Mouse (Mus musculus) gastrocnemius, adult 8-10 months (tissue): ENCODE measurements around the gene 1700024G13Rik. TPM values are rescaled to one million over a fixed set of nuclear protein-coding genes. Genes with fewer than 3 reads are reported as not detected.
"Not testable (repeated sequence)": the region's sequence is repeated elsewhere in the genome, so short reads cannot be mapped to it uniquely, and the experiment has no call there.

Experiments used
- DNase-seq, 2 experiments: peaks; one replicate each; pipeline ENCODE4 v3.0.0; 2022; ENCODE audit warnings: low spot score in 2 of 2
- total RNA-seq, 4 experiments: library from RNA; stranded (reverse); gene quantifications; 2 replicates each; pipeline ENCODE4 v1.2.4; 2022

Gene 1700024G13Rik
- total RNA-seq, result not detected

DNA sequence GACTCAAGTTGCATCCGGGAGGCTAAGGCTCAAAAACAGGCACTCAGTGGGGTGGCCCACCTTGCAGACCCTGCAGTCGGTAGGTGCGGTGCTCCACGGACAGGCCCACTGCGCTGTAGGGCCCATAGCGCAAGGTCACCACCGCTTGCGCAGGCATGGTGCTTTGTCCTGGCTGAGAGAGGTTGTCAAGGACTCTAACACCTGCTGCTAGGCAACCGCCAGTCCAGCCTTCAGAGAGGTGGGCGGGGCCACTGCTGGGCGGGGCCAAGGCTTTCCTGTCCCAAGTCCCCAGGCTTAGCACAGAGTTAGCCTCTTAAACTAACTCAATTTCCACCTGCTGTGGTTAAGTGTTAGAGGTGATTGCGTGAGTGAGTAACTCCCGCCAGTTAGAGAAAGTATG, at the start of gene 1700024G13Rik:
Gene 1700024G13Rik, minus strand, starts transcription at position 196 of the 400 bp plus-strand sequence.
- DNase-seq, result no peak

DNA sequence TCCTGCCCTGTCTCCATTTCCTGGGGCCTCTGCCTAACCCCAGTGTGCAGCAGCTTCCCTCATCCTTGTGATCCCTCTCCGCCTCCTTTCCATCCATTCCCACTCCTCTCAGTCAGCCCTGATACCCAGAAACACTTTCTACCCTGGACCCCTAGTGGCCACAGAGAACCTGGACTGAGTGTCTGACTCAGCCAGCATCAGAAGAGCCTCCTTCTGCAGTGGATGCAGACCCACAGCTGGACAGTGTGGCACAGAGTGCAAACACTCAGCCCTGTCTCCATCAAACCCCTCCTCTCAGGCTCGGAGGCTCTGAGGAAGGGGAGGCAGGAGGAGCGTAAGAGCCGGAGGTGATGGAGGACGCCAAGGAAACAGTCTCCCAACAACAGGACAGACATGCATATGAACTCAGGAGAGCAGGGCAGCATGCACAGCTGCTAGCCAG, 49.2 kb upstream of the 1700024G13Rik start:
- DNase-seq, result no peak

DNA sequence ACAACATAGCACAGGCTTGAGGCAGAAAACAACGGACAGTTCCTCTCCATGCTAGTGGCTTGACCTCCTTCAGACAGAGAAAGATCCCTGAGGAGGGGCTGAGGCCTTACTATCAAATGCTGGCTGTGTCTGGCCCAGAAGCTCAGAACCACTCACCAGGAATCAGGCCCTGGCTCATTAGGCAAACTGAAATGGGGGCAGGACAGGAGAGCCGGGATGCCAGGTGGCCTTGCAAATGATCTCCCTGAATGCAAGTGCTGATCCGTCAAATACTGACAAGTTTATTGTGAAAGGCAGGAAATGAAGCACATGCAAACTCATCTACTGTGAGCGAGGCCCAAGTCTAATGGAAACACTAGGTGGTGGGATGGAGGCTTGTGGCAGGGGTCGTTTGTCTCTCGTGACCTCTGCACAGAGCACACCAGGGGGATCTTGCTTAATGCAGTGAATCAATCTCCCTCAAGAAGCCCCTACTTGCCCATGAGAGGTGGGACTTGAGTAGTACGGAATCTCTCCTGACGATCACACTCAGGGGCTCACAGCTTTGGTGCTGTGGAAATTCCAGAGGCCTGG, 40.9 kb upstream of the 1700024G13Rik start:
- no peak for DNase-seq

DNA sequence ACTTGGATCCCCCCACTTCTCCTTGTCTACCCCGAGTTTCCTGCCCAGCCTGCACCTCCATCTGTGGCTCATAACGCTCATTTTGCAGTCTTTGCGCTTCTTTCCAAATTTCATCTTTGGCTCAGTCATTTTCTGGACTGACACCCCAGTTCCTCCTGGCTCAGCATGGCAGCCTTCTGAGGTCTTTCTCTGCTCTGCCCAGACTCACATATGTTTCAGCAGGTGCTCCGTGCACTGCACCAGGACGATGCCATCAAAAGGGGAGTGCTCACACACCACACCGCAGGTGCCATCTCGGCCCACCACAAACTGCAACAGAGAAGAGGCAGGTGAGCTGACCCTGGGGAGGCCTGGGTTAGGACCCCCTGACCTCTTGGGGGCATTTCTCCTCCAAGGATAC, 35.8 kb upstream of the 1700024G13Rik start:
- DNase-seq, result no peak

DNA sequence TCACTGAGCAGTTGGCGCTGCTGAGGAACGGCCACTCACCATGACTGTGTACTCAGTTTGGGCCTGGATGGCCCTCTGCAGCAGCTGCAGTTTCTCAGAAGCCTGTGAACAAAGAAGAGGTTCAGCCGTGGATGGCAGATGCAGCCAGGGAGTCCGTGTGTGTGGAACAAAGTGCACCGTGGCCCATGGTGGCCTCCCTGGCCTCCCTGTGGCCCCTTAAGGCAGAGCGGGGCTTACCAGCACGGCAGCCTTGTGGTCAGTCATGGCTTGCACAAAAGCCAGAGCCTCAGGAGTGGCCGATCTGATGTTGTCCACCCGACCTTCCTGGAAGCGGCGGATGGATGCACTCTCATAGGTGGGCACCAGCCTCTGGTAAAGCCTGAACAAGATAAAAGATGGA, 30.6 kb upstream of the 1700024G13Rik start:
- DNase-seq, result no peak

DNA sequence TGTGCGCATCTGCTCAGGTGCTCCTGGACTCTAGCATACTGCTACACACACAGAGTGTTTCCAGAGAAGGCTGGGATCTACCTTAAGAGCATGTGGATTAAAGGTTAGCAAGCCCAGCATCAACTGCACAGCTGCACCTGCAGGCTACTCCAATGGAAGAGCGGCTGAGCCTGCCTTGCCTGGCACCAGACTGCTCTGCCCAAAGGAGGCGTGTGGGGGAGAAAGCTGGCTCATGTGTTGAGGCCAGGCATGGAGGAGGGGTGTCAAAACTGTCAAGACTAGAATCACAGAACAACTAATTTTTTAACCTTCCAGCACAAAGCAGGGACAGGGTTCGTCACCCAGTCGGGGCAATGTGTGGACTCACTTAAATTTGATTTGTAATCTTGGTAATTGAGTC, 23.9 kb upstream of the 1700024G13Rik start:
- DNase-seq, result no peak

DNA sequence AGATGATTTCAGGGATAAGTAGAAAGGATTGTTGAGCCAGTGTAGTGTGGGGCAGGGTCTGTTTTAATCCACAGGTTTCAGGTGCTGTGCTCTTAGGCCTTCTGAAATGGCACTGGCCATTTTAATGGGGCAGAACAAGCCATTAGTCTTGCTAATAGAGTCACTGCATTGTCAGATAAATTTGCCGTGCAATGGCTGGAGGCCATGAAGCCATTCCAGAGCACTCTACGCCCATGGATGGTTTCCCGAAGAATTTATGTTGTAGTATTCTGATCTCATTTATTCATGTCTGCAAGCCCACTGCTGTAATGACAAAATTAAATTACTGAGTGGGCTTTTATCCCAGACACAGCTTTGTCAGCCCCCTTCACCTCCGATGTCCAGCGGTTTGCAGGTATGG, 21.9 kb upstream of the 1700024G13Rik start:
- DNase-seq, result no peak

DNA sequence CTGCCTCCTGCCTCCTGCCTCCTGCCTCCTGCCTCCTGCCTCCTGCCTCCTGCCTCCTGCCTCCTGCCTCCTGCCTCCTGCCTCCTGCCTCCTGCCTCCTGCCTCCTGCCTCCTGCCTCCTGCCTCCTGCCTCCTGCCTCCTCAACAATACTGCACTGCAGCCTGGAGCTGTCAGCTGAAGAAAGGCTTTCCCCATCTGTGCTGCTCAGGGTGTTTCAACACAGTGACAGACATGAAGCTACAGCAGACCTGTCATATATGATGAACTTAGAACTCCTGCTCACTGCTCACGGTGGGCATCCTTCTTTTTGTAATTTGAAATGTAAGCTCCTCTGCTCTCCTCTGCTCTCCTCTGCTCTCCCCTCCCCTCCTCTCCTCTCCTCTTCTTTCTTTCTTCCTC, 17.2 kb upstream of the 1700024G13Rik start:
- DNase-seq, result not testable (repeated sequence)

DNA sequence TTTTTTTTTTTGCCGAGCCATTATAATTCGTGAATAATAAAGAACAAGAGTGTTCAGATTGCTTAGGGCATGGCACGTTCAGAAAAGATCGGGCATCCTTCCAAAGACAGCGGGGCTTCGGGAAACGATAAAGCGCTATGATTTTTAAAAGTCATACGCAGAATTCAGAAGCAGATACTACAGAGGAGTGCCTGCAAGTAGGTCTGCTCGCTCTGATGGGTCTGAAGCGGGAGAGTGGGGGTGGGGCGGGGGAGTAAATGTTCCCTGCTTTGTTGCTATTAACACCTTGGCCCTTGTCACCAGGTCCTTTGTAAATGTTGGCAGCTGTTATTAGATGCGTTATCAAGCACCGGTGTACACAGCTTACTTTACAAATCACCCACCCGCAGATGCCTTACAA, 6.6 kb downstream of the 1700024G13Rik start:
- no peak for DNase-seq

DNA sequence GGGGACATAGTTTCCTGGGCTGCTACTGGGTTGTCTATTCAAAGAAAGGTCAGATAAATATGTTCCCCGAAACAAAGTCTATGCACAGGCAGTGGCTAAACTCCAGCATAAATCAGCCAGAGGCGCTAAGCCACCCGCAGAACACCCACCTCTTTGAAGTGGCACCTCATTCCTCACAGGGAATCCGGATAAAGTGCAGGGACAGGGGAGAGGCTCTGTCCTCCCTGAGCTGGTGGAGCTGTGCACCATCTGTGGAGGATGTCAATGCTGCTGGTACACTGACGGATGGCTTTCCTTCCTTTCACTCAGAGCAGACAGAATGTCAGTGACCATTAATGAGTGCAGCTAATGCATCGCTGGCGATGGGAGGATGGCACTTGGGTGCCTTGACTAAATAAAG, 7.1 kb downstream of the 1700024G13Rik start:
- no peak for DNase-seq

DNA sequence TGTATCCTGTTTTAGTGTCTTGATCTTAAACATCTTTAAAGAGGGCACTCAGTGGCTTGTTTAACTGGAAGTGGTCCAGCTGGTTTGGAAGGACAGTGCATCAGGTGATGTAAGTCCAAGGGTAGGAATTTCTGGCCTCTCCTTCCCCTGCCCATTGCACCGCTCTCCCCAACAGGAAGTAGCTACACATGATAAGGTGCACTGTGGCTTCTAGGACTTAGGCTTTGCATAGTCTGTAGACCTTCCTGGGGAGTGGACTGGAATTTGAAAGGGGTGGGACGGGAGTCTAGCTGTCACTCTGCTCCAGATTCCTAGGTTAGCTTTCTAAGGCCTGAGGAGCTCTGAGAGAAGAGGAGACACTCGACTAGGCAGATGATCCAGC, 8.1 kb downstream of the 1700024G13Rik start:
- DNase-seq, result no peak

DNA sequence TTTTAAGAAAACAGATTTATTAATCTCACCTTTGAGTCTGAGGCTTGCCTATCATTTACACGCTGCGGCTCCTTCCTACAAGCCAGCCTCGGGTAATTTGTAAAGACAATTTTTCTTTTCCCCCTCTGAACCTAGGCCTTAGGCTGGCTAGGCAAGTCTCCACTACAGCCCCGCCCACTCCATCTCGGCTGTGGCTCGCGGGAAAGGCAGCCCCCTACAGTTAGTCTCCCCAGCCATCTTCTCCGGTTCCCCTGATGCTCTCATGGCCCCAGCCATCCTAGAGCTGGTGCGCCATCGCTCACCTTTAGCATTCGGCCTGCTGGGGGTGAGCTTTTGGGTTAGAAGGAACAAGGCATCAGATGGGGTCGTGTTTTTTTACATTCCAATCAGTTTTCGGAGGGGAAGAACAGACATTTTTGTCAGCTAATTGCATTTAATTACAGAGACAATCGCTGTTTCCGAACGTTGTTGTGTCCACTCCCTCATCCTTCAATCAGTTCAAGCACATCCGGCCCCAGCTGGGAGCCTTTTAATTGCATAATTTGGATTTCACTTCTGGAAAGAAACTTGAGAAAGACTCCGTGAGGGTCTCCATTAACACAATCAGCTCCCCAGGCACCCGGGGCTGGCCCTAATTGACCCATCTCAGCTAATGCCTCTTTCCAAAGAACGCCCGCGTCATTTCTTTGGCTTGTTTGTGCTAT, 8.6 kb downstream of the 1700024G13Rik start:
- DNase-seq, result no peak

DNA sequence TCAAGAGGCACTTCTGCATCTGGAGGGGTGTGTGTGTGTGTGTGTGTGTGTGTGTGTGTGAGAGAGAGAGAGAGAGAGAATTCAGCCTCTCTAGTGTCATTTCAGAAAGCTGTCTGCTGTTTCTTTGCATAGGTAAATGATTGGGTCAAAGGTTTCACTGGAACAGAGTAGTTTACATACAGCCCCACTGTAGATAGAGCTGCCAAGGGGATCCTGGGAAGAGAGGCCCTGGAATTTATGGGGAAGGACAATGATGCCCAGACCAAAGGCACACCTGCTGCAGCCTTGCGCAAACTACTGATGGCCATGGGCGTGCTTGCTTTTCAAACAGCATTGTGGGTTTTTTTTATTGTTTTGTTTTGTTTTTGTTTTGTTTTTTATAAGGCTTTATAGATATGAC, 15.7 kb downstream of the 1700024G13Rik start:
- DNase-seq, result no peak

DNA sequence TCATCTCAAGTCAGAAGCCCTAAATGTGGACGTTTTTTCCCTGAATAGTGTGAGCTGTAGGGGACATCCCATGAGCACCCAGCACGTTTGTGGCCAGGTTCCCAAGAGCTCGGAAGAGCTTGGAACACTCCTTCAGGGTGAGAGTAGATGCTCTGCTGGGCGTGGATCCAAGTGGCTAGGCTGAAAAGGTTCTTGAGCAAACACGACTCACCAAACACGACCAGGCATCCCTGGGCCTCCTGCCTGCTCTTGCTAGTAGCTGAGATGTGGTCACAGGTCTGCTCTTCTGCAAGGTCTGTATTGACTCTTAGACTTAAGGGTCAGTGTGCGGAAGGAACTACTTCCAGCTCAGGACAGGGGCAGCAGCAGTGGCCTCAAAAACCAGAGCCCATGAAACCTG, 18.4 kb downstream of the 1700024G13Rik start:
- DNase-seq, result no peak

DNA sequence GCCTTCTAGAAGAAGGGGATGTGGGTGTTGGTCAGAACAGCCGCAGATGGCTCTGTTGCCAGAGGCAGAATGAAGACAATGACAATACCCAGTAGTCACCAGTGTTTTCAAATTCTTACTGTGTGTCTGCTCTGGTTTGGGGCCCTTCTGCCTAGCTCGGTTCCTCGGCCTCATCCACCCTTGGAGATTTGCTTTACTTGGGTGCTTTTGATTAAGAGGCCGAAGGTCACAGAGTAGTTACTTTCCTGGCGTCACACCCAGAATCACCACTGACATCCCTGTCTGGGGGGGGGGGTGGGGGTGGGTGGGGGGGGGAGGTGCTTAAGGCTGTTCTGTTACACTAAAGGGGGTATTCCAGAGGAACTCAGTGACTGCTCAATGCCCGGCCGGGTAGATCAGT, 23.8 kb downstream of the 1700024G13Rik start:
- DNase-seq, result no peak

DNA sequence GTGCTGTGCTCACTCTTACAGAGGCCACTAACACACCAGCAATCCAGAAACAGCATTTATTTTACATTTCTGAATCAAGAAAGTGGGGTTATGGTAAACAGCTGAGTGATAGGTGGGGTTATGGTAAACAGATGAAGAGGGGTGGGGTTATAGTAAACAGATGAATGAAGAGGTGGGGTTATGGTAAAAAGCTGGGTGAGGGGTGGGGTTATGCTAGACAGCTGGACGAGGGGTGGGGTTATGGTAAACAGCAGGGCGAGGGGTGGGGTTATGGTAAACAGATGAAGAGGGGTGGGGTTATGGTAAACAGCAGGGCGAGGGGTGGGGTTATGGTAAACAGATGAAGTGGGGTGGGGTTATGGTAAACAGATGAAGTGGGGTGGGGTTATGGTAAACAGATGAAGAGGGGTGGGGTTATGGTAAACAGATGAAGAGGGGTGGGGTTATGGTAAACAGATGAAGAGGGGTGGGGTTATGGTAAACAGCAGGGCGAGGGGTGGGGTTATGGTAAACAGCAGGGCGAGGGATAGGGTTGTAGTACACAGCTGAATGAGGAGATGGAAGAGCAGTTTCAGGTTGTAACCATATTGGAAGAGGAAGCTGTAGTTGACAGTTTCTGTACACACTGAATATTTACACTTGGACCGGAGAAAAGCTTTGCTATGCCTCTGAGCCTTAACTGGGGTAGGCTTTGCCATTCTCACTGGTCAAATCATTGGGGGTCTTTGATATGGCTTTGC, 36.8 kb downstream of the 1700024G13Rik start:
- not testable (repeated sequence) for DNase-seq

DNA sequence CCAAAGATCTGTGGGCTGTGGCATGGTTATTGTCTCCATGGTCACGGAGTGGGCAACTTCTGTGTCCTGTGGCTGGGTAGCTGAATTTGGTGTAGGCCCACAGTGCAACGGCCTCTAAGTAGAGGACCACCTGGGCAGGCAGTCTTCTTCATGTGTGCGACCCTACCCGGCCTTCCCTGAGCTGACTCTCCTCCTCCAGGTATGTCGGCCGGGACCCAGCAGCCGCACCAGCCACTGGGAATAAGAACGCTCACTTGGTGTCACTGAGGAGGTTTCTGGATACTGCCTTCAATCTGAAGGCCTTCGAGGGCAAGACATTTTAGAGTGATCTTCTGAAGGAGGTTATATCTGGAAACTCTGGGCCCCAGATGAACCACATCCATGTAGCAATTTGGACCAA, 40.9 kb downstream of the 1700024G13Rik start:
- no peak for DNase-seq

DNA sequence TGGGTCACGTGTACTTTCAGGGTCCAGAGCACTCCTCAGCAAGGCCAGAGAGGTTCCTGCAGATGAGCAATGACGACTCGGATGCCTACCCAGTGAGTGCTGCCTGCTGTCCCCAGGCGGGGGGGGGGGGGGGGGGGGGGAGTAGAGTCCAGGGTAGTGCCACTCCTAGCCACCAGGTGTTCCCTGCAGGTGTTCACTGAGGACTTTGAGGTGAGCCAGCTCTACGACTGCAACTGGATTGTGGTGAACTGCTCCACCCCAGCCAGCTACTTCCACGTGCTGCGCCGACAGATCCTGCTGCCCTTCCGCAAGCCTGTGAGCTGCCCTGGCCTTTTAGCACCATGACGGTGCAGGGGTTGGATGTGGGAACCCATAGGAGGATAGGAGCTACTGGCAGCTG, 43.5 kb downstream of the 1700024G13Rik start:
- DNase-seq, result no peak

DNA sequence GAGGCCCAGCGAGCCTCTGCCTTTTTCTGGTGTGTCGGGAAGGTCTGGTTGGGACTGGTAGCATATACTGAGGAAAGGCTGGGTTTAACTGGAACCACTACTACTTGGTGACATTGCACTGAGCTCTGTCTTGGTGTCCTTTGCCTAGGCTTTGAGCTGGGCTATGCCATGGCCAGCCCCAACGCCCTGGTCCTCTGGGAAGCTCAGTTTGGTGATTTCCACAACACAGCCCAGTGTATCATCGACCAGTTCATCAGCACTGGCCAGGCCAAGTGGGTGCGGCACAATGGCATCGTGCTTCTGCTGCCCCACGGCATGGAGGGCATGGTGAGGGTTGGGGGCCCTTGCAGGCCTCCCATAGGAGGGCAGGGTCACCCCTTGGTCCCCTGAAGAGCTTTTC, 44.0 kb downstream of the 1700024G13Rik start:
- DNase-seq, result no peak

DNA sequence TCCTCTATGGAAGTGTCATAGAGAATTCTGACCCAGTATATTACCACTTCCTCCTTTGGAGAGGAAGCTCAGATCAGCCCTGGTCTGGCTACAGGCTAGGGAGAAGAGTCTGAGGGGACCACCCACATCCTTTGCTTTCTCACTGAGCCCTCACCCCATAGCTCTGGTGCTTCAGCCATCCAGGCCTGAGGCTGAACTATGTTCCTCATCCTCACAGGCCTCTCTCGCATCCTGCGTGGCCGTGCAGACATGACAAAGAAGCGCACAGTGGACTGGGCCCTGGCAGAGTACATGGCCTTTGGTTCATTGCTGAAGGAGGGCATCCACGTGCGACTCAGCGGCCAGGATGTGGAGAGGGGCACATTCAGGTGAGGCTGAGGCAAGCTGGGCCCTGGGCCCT, 46.4 kb downstream of the 1700024G13Rik start:
- DNase-seq, result no peak

DNA sequence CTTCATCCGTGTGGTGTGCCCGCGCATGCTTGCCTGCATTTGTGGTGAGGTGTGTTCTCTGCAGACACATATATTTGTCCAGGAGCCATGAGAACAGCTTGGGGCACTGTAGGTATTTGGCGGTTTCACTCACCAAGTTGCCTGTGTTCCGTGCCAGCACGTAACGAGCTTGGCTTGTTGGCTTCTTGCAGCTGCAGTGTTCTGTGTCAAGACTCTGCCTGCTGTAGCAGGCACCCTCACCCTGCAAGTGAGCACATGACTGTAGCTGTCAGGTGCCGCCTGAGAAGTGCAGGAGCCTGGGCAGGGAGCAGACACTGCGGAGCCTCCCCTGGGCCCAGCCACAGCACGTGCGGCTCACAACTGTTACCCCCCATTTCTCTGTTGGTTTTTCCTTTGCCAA, 51.6 kb downstream of the 1700024G13Rik start:
- no peak for DNase-seq

DNA sequence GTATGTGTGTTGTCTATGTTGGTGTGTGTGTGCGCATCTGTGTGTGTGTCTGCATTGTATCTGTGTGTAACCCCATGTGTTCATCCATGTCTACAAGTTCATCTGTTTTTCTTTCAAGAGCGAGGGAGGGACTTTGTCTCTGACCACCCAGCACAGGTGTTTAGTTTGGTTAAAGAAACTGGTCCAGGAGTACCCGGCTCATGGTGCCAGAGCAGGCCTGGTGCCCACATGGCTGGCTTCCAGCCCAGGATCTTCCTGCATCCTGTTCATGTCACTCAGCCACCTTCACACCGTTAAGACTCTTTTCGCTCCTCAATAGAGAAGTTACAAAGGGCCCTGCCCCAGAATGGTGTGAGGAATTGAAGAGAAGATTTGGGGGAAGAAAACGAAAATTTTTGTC, 52.2 kb downstream of the 1700024G13Rik start:
- no peak for DNase-seq
